Mouse (Mus musculus) neural tube, embryonic 11.5 days (tissue): ENCODE data around the gene Evc2. TPM values are rescaled to one million over a fixed set of nuclear protein-coding genes. Genes with fewer than 3 reads are reported as not detected.

Experiments
- ATAC-seq: fragments of 200-750 bp; cut with Nextera tagmentation; 2 replicates; pipeline ENCODE4 v1.8.0; 2017; ENCODE audit warnings: moderate number of reproducible peaks, mild to moderate bottlenecking, moderate TSS enrichment, moderate library complexity; ENCODE audit not compliant: insufficient read depth, low FRiP score, low TSS enrichment
- DNase-seq: peaks from one replicate; pipeline ENCODE4 v3.0.0-alpha.2; 2015; ENCODE audit warnings: low spot score
- H3K27ac ChIP-seq: fragments of 300-500 bp; sonication (generic); 2 replicates; pipeline ENCODE4 v1.5.1; 2014; ENCODE audit warnings: low read depth, mild to moderate bottlenecking, low read length
- H3K27me3 ChIP-seq: fragments of 300-500 bp; sonication (generic); 2 replicates; pipeline ENCODE4 v1.6.1; 2014; ENCODE audit warnings: mild to moderate bottlenecking, low read length, mixed read lengths; ENCODE audit not compliant: control insufficient read depth, insufficient read depth
- H3K36me3 ChIP-seq: fragments of 300-500 bp; sonication (generic); 2 replicates; pipeline ENCODE4 v1.6.1; 2014; ENCODE audit warnings: mild to moderate bottlenecking, low read length, moderate library complexity, mixed read lengths; ENCODE audit not compliant: control insufficient read depth, insufficient read depth
- H3K4me1 ChIP-seq: fragments of 300-500 bp; sonication (generic); 2 replicates; pipeline ENCODE4 v1.6.1; 2014; ENCODE audit warnings: low read length, mixed read lengths; ENCODE audit not compliant: control insufficient read depth, insufficient read depth
- H3K4me2 ChIP-seq: fragments of 300-500 bp; sonication (generic); 2 replicates; pipeline ENCODE4 v1.6.1; 2014; ENCODE audit warnings: low read depth, mild to moderate bottlenecking, moderate library complexity
- H3K4me3 ChIP-seq: fragments of 300-500 bp; sonication (generic); 2 replicates; pipeline ENCODE4 v1.5.1; 2014; ENCODE audit warnings: low read depth, low read length
- H3K9ac ChIP-seq: fragments of 300-500 bp; sonication (generic); 2 replicates; pipeline ENCODE4 v1.6.1; 2014; ENCODE audit warnings: mild to moderate bottlenecking, low read length
- H3K9me3 ChIP-seq: fragments of 300-500 bp; sonication (generic); 2 replicates; pipeline ENCODE4 v1.6.1; 2016; ENCODE audit warnings: low read length; ENCODE audit not compliant: control insufficient read depth
- WGBS: fragments of 180-500 bp; shearing (Covaris S2); extraction: QIAGEN DNeasy Blood & Tissue Kit; methylation state at CpG from one replicate; pipeline ENCODE4 v1.1.7; 2014; 5-methylcytosine and 5-hydroxymethylcytosine counted together
- polyA plus RNA-seq: library from polyadenylated mRNA; unstranded; fragments of >200 nt; fragmentation: Nextera tagmentation; extraction: Ambion mirVana; gene quantifications from 2 replicates; pipeline ENCODE4 v1.2.1, GENCODE M21; 2014

Evc2 gene
- polyA plus RNA-seq, 1 experiment from 2014 or later: 13.5 TPM

DNA sequence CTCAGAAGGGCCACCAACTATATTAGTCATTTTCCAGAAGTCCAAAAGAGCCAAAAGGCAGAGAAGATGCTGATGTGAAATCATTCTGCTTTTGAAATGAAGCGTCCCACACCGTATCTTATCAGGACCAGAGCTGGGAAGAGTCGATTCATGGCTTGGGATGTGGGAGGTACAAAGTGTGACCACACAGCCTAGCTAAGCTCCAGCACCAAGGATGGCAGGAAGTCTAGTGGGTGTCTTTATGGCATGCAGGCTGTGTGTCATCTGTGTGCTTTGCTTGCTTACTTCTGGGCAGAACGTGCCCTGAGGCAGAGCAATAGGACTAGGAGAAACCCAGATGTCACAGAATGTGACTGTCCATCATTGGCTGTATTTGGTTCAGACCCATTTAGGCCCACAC lies 17.5 kb upstream of the Evc2 start:
- Histone ChIP-seq H3K27me3 (no peaks in the 10 kb centered on the region), H3K9ac (no peak overlapping the region), H3K9me3 (no peaks in the 10 kb centered on the region), H3K4me3 (no peak overlapping the region), H3K4me2 (no peak overlapping the region), H3K27ac (no peak overlapping the region), H3K4me1 (no peaks in the 10 kb centered on the region), H3K36me3 (peaks cover 4% of the 10 kb centered on the region; the same call in 1 of the 2 replicates)
- no peak for ATAC-seq
- 91% methylated on average over 4 of the region's 4 CpGs for WGBS
- no peak for DNase-seq

- Histone ChIP-seq H3K9me3 (no peaks in the 10 kb centered on the region), H3K4me2 (no peak overlapping the region), H3K9ac (no peak overlapping the region), H3K27ac (no peak overlapping the region), H3K4me3 (no peak overlapping the region), H3K27me3 (no peaks in the 10 kb centered on the region), H3K4me1 (no peaks in the 10 kb centered on the region), H3K36me3 (peaks cover 9% of the 10 kb centered on the region; the same call in 1 of the 2 replicates)
- 92% methylated on average over 6 of the region's 6 CpGs for WGBS
- ATAC-seq (no peak), DNase-seq (no peak)
These were observed 11.6 kb upstream of the Evc2 start for GRCm38 (mm10) chr5:37326675-37327074.

GRCm38 (mm10) chr5:37330449-37331132 lies 7.7 kb upstream of the Evc2 start:
- H3K27ac ChIP-seq: no peak overlapping the region
- H3K4me3 ChIP-seq: no peak overlapping the region
- DNase-seq: no peak
- peaks cover 6% of the 10 kb centered on the region for H3K36me3 ChIP-seq
- no peak for ATAC-seq
- WGBS: 83% methylated on average over 8 of the region's 8 CpGs
- H3K9ac ChIP-seq: no peak overlapping the region
- no peak overlapping the region for H3K4me2 ChIP-seq
- H3K4me1 ChIP-seq: no peaks in the 10 kb centered on the region
- H3K9me3 ChIP-seq: no peaks in the 10 kb centered on the region
- H3K27me3 ChIP-seq: no peaks in the 10 kb centered on the region

DNA sequence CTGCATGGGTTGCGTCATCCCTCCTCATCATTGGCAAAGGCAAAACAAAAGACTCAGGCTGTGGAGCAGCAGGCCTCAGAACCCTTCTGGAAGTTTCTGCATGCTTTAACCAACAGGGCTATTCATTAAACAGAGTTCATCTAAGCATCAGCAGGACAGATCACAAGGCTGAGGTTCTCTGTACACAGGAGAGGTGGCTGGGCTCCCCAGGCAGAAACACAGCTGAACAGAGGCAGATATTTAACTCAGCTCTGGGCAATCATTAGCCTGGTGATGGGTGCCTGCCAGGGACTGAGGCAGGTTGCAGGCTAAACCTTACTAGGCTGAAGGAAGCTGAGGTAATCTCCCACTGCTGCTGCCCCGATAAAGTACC lies 7.2 kb upstream of the Evc2 start:
- Histone ChIP-seq H3K36me3 (peaks cover 4% of the 10 kb centered on the region), H3K4me1 (peaks cover 2% of the 10 kb centered on the region; the same call in 1 of the 2 replicates), H3K4me3 (no peak overlapping the region), H3K27me3 (no peaks in the 10 kb centered on the region), H3K9ac (no peak overlapping the region), H3K9me3 (no peaks in the 10 kb centered on the region), H3K4me2 (no peak overlapping the region), H3K27ac (no peak overlapping the region)
- 91% methylated on average over 2 of the region's 2 CpGs for WGBS
- ATAC-seq (no peak), DNase-seq (no peak)

DNA sequence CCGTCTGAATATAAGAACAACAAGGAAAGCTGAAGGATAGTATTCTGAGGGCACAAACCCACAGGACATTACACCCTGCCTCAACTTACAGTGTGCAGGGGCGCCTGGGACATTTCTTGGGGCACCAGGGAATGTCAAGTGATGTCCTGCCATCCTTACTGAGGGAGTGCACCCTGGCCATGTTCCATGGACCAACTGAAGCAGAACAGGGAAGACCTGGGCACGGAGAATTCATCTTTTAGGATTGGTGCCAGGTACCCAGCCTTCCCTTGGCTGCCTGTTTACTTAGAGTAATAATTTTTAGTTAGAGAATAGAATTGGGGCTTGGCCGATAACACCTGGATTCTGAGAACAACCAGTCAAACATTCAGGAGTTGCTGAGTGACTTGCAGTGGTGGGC lies 6.2 kb upstream of the Evc2 start:
- Histone ChIP-seq H3K4me2 (no peak overlapping the region), H3K36me3 (no peaks in the 10 kb centered on the region; the same call in 1 of the 2 replicates), H3K9me3 (no peaks in the 10 kb centered on the region), H3K9ac (no peak overlapping the region), H3K27me3 (no peaks in the 10 kb centered on the region), H3K4me3 (no peak overlapping the region), H3K4me1 (peaks cover 4% of the 10 kb centered on the region), H3K27ac (no peak overlapping the region)
- DNase-seq (no peak), ATAC-seq (no peak)
- 90% methylated on average over 4 of the region's 4 CpGs for WGBS

- Histone ChIP-seq H3K27ac (no peak overlapping the region), H3K27me3 (no peaks in the 10 kb centered on the region), H3K9ac (no peak overlapping the region), H3K9me3 (no peaks in the 10 kb centered on the region), H3K4me1 (peaks cover 24% of the 10 kb centered on the region), H3K4me2 (no peak overlapping the region), H3K4me3 (no peak overlapping the region), H3K36me3 (no peaks in the 10 kb centered on the region; the same call in 1 of the 2 replicates)
- DNase-seq (no peak), ATAC-seq (no peak)
- WGBS: 68% methylated on average over 3 of the region's 3 CpGs
These were observed 3.2 kb upstream of the Evc2 start for GRCm38 (mm10) chr5:37335061-37335460.

DNA sequence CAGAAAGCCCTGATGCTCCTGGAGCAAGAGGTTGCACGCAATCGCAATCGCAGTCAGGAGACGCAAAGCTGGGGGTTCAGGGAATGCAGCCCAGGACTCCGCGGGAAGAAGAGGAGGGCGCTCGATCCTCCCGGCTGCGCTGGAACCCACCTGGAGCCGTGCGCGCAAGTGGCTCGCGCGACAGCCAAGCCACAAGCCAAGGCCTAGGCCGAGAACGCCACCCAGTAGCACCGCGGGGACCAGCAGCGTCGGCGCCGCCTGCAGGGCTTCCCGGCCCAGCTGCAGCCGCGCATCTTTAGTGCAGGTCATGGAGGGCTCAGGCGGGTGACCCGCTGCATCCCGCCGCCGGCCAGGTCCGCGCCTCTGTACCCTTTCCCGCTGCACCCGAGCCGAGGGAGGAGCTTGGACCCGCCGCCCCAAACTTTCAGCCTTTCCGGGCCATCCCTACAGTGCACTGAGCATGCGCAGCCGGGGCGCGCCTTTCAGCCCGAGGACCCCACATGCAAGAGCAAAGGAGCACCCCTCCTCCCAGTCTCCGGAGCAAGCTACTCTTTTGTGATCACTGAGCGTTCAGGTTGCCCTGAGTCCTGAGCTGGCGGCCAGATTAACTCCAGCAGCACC lies 1.7 kb upstream of the Evc2 start, which contains the start of gene Evc:
Gene Evc, minus strand, starts transcription at position 410 of the 621 bp plus-strand sequence.
- no peak within 1 kb of the TSS for H3K27ac ChIP-seq
- H3K9ac ChIP-seq: peak within 1 kb of the TSS; percentile 76
- WGBS: under 1% methylated on average over 48 of the region's 48 CpGs
- DNase-seq (peak; percentile 88), ATAC-seq (peak; percentile 80)
- H3K9me3 ChIP-seq: no peaks in the 10 kb centered on the region
- H3K4me2 ChIP-seq: peak within 1 kb of the TSS; percentile 83
- H3K4me3 ChIP-seq: peak within 1 kb of the TSS; percentile 69
- no peaks in the 10 kb centered on the region; the same call in 1 of the 2 replicates for H3K36me3 ChIP-seq
- no peaks in the 10 kb centered on the region for H3K27me3 ChIP-seq
- peaks cover 24% of the 10 kb centered on the region for H3K4me1 ChIP-seq

DNA sequence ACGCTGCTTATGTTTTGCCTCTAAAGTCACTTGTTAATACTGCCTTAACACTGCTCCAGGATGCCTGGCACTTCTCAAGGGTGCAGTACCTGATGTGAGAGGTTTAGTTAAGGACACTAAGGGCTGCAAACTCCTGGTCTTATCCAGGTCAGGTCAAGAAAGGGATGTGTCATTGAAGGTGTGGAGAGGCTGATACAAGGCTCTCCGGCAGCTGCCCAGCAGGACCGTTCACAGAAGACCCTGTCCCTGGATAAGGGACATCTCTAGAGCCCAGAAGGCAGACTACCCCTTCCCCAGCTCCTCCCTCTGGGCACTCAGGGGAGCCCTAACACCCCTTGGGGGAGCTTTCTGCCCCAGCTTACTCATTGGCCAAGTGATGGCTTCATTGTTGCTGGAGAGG lies 603 bp upstream of the Evc2 start:
- H3K4me2 ChIP-seq: peak overlapping the region; percentile 75
- no peak for DNase-seq
- WGBS: 84% methylated on average over 3 of the region's 3 CpGs

GRCm38 (mm10) chr5:37343962-37344361 lies 5.7 kb downstream of the Evc2 start:
- H3K4me1 ChIP-seq: peaks cover 4% of the 10 kb centered on the region
- no peak overlapping the region for H3K4me3 ChIP-seq
- no peak for DNase-seq
- no peak for ATAC-seq
- 0 out of 2 replicates have a peak, but pooled peaks cover 2% of the 10 kb centered on the region for H3K36me3 ChIP-seq
- WGBS: 85% methylated on average over 2 of the region's 2 CpGs
- no peak overlapping the region for H3K9ac ChIP-seq
- no peak overlapping the region for H3K4me2 ChIP-seq
- no peak overlapping the region for H3K27ac ChIP-seq
- no peaks in the 10 kb centered on the region for H3K9me3 ChIP-seq
- H3K27me3 ChIP-seq: no peaks in the 10 kb centered on the region

More for the DNA sequence above, 603 bp upstream of the Evc2 start:
- Histone ChIP-seq H3K36me3 (no peaks in the 10 kb centered on the region; the same call in 1 of the 2 replicates), H3K9ac (peak overlapping the region; percentile 76), H3K9me3 (no peaks in the 10 kb centered on the region), H3K4me3 (no peak overlapping the region), H3K27ac (no peak overlapping the region), H3K4me1 (peaks cover 24% of the 10 kb centered on the region), H3K27me3 (no peaks in the 10 kb centered on the region)
- ATAC-seq: no peak
